Mouse (Mus musculus) heart, postnatal 0 days (tissue): ENCODE data around the gene Dlg3. TPM values are rescaled to one million over a fixed set of nuclear protein-coding genes. Genes with fewer than 3 reads are reported as not detected.
A peak's percentile ranks its signal among the peaks of the same experiment; 100 is the strongest.

Source experiments
- ATAC-seq: fragments of 200-750 bp; cut with Nextera tagmentation; 2 replicates; pipeline ENCODE4 v1.8.0; 2017; ENCODE audit warnings: low read depth, moderate number of reproducible peaks, moderate library complexity; ENCODE audit not compliant: insufficient read depth
- DNase-seq: peaks from one replicate; pipeline ENCODE4 v3.0.0-alpha.2; 2016; ENCODE audit warnings: low spot score
- H3K27ac ChIP-seq: fragments of 300-500 bp; sonication (generic); 2 replicates; pipeline ENCODE4 v1.5.1; 2014; ENCODE audit warnings: low read depth, mild to moderate bottlenecking
- H3K27me3 ChIP-seq: fragments of 300-500 bp; sonication (generic); 2 replicates; pipeline ENCODE4 v1.6.1; 2014; ENCODE audit warnings: low read length, mixed read lengths; ENCODE audit not compliant: control insufficient read depth, insufficient read depth
- H3K36me3 ChIP-seq: fragments of 300-500 bp; sonication (generic); replicated peaks from 2 replicates; pipeline ENCODE4 v1.6.1; 2014; ENCODE audit warnings: low read length, mixed read lengths; ENCODE audit not compliant: control insufficient read depth, insufficient read depth
- H3K4me1 ChIP-seq: fragments of 300-500 bp; sonication (generic); 2 replicates; pipeline ENCODE4 v1.6.1; 2014; ENCODE audit warnings: antibody characterized with exemption; ENCODE audit not compliant: control insufficient read depth, insufficient read depth
- H3K4me2 ChIP-seq: fragments of 300-500 bp; sonication (generic); 2 replicates; pipeline ENCODE4 v1.6.1; 2014; ENCODE audit warnings: low read depth, mild to moderate bottlenecking, low read length, moderate library complexity
- H3K4me3 ChIP-seq: fragments of 300-500 bp; sonication (generic); 2 replicates; pipeline ENCODE4 v1.5.1; 2014; ENCODE audit warnings: low read depth, low read length
- H3K9ac ChIP-seq: fragments of 300-500 bp; sonication (generic); replicated peaks from 2 replicates; pipeline ENCODE4 v1.6.1; 2014; ENCODE audit warnings: low read depth, low read length, mixed read lengths
- H3K9me3 ChIP-seq: fragments of 300-500 bp; sonication (generic); replicated peaks from 2 replicates; pipeline ENCODE4 v1.6.1; 2016; ENCODE audit warnings: low read length; ENCODE audit not compliant: control insufficient read depth
- CTCF ChIP-seq: IDR thresholded peaks from 2 replicates; pipeline ENCODE4 v1.5.1; 2016; ENCODE audit warnings: antibody characterized with exemption, control low read depth, low read depth
- EP300 ChIP-seq: IDR thresholded peaks from 2 replicates; pipeline ENCODE4 v1.6.1; 2016; ENCODE audit warnings: antibody characterized with exemption, low read depth
- WGBS: fragments of 180-500 bp; shearing (Covaris S2); extraction: QIAGEN DNeasy Blood & Tissue Kit; methylation state at CpG from one replicate; pipeline ENCODE4 v1.1.7; 2014; 5-methylcytosine and 5-hydroxymethylcytosine counted together
- polyA plus RNA-seq: library from polyadenylated mRNA; unstranded; fragments of >200 nt; fragmentation: Nextera tagmentation; extraction: Ambion mirVana; gene quantifications from 2 replicates; pipeline ENCODE4 v1.2.1, GENCODE M21; 2015
- total RNA-seq: library from RNA; depleted of rRNA; stranded (reverse); fragments of >200 nt; gene quantifications from 2 replicates; pipeline ENCODE4 v1.2.3, GENCODE M21; 2014; ENCODE audit warnings: low replicate concordance

The Dlg3 gene
- total and polyA plus RNA-seq, 2 experiments from 2014 or later, result 0.52 to 14.6 TPM

DNA sequence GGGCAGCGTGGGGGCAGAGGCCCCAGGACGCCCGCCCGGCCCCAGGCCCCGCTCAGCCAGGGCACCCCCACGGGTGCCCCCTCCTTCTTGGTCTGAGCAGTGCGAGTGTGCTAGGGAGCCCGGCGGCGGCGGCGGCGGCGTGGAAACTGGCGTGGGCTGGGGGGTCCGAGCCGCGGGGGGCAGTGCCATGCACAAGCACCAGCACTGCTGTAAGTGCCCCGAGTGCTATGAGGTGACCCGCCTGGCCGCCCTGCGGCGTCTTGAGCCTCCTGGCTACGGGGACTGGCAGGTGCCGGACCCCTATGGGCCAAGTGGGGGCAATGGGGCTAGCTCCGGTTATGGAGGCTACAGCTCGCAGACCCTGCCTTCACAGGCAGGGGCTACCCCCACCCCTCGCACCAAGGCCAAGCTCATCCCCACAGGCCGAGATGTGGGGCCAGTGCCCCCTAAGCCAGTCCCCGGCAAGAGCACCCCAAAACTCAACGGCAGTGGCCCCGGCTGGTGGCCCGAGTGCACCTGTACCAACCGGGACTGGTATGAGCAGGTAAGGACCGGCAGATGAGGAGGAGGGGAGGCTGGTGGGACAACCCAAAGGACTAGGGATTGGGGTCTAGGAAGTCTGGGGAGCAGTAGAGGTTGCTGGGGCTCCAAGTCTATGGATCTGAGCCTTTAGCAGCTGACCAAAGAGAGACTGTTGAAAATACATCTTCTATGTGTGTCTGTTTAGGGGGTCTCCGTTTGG lies 534 bp downstream of the Dlg3 start:
- peak overlapping the region; percentile 33 for H3K4me3 ChIP-seq
- no peaks in the 10 kb centered on the region for H3K27me3 ChIP-seq
- TF ChIP-seq EP300 (no peak), CTCF (no peak)
- no peaks in the 10 kb centered on the region for H3K4me1 ChIP-seq
- no peak overlapping the region for H3K27ac ChIP-seq
- H3K9ac ChIP-seq, result no peak overlapping the region
- peak overlapping the region; percentile 63 for H3K4me2 ChIP-seq
- DNase-seq (no peak), ATAC-seq (no peak)
- no peaks in the 10 kb centered on the region for H3K9me3 ChIP-seq
- WGBS, result 40% methylated on average over 18 of the region's 36 CpGs
- H3K36me3 ChIP-seq, result no peaks in the 10 kb centered on the region

DNA sequence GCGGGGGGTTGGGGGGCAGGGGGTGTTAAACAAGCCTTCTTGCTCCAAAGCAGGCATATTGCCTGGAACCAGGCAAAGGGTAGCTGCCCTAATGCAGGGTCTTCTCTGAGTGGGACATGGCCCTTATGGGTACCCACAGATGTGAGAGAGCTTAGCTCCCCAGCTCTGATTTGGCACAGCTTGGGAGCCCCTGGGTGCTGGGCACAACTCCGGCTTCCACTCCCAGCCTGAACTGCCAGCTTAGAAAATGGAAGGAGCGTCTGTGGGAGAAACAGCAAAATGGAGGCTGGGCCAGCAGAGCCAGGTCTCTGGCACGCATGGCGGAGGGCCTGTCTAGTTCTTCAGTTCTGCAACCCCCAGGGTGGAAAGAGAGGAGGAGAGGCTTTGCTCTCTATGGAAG lies 1.8 kb downstream of the Dlg3 start:
- ATAC-seq (no peak), DNase-seq (no peak)
- H3K27me3 ChIP-seq, result no peaks in the 10 kb centered on the region
- H3K4me1 ChIP-seq, result no peaks in the 10 kb centered on the region
- no peak overlapping the region for H3K4me3 ChIP-seq
- no peak overlapping the region for H3K4me2 ChIP-seq
- no peak for TF ChIP-seq EP300
- TF ChIP-seq CTCF, result no peak
- no peak overlapping the region for H3K9ac ChIP-seq
- 90% methylated on average over 5 of the region's 5 CpGs for WGBS
- H3K9me3 ChIP-seq, result no peaks in the 10 kb centered on the region
- no peaks in the 10 kb centered on the region for H3K36me3 ChIP-seq
- no peak overlapping the region for H3K27ac ChIP-seq

DNA sequence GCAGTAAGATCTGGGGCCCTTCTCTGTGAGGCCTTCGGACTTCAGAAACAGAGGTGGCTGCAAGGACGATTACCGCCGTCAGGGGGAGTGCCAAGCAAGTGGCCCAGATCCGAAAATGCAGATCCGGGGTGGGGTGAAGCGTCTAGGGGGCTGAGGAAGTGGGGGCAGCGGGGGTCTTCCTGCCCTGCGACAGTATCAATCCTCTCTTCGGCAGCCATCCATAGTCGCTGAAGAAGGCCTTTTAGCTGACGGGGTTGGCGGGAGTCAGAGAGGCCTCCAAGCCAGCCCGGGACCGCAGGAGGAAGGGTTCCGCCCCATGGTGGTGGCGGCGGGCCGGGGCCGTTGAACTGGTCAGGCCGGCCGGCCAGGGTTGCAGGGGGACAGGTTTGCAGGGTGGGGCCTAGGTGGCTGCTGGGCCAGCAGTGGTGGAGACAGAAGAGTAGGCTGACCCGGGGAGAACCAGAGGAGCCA lies 6.9 kb downstream of the Dlg3 start:
- no peak for ATAC-seq
- Histone ChIP-seq H3K36me3 (no peaks in the 10 kb centered on the region), H3K4me1 (no peaks in the 10 kb centered on the region), H3K27me3 (no peaks in the 10 kb centered on the region), H3K9me3 (no peaks in the 10 kb centered on the region), H3K4me2 (peak overlapping the region; percentile 60), H3K4me3 (peak overlapping the region; percentile 49), H3K9ac (peak overlapping the region; percentile 41; the same call in 1 of the 2 replicates), H3K27ac (no peak overlapping the region)
- DNase-seq, result no peak
- TF ChIP-seq EP300, result no peak
- peak; percentile 57 for TF ChIP-seq CTCF
- 21% methylated on average over 21 of the region's 23 CpGs for WGBS

DNA sequence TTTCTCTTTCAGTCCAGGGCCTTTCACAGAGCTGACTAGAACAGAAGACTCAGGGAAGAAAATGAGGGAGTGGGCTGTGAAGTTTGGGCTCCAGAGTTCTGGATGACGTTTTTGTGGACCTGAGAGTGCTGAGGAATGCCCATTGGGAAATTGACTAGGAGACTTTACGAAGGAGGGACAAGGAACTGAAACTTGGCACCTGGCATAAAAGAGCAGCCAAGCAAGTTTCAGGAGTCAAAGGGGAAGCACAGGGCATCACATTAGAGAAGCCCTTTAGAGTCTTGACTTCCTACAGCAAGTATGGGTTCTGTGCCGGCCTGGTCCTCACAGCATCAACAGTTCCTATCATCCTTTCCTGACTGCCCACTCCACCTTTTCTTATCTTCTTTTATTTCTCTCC lies 7.9 kb downstream of the Dlg3 start:
- H3K9me3 ChIP-seq, result no peaks in the 10 kb centered on the region
- no peaks in the 10 kb centered on the region for H3K36me3 ChIP-seq
- no peaks in the 10 kb centered on the region for H3K27me3 ChIP-seq
- no peak overlapping the region for H3K4me2 ChIP-seq
- TF ChIP-seq EP300 (no peak), CTCF (no peak)
- no peak overlapping the region for H3K27ac ChIP-seq
- H3K4me1 ChIP-seq, result no peaks in the 10 kb centered on the region
- no peak for ATAC-seq
- H3K9ac ChIP-seq, result no peak overlapping the region
- 77% methylated on average over 3 of the region's 3 CpGs for WGBS
- H3K4me3 ChIP-seq, result no peak overlapping the region
- DNase-seq, result no peak

DNA sequence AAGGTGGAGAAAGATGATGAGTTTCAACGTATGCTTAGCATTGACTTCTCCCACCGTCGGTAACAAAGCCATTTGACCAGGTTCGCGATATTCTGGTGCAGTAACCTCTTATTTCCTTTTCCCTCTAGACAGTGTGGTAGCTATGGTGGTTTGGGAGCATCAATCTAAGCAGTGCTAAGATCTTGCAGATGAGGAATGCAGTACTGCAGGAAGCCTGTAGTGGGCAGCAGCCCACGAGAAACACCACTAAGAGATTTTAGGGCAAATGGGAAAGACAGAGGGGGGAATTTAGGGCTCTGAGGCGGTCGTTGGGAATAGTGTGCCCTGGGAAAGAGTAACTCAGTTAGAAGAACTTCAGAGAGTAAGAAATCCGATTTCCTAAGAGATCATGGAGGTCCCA lies 9.0 kb downstream of the Dlg3 start:
- Histone ChIP-seq H3K27ac (peak overlapping the region; percentile 81), H3K4me1 (no peaks in the 10 kb centered on the region), H3K9me3 (no peaks in the 10 kb centered on the region), H3K27me3 (no peaks in the 10 kb centered on the region), H3K36me3 (no peaks in the 10 kb centered on the region), H3K4me2 (peak overlapping the region; percentile 72), H3K9ac (peak overlapping the region; percentile 53; the same call in 1 of the 2 replicates), H3K4me3 (peak overlapping the region; percentile 61)
- WGBS, result 16% methylated on average over 9 of the region's 9 CpGs
- TF ChIP-seq CTCF, result peak; percentile 69
- TF ChIP-seq EP300, result no peak
- peak; percentile 47; the same call in 1 of the 2 replicates for ATAC-seq
- DNase-seq, result peak; percentile 45
